ENCODE assay signal across 11 mouse cellular contexts in the genomic region with DNA sequence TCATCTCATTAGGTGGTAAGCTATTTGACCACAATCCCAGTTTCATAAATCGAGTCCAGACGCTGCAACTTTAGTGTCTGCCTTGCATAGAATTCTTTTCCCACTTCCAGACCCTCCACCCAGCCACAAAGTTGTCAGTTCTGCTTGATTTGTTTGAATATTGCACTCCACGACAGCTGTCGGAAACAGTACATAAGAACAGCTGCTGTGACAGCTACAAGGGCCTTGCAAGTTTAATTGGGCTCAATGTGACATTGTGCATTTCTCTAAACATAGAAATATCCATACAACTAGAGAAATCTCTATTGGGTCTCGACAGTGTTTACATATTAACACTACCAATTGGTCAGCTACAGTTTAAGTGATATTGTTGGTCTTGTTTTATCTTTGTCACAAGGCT.
A peak's percentile ranks its signal among the peaks of the same experiment; 100 is the strongest.
DNase-seq lines count a peak whose midpoint lies in the region; ATAC-seq and TF ChIP-seq lines count a peak whose summit lies in the region.
"Had no signal": no experiment of that assay in that cellular context is flagged by ENCODE, and none has a peak within 500 bp of the region (broad histone marks: within the 10 kb centered on the region; RNA-seq: fewer than 3 reads in every experiment).

No protein-coding gene starts in this region.

- H3K27ac ChIP-seq in forebrain, embryonic 12.5 days, result peak overlapping the region; percentile 53; the same call in 1 of the 2 replicates
- H3K27ac ChIP-seq in forebrain, embryonic 11.5 days (ENCODE audit: low read depth, low read length), result no peak overlapping the region
- no peak overlapping the region for H3K27ac ChIP-seq in lung, embryonic 14.5 days (ENCODE audit: low read depth)
- H3K27ac ChIP-seq in hindbrain, embryonic 12.5 days, result peak overlapping the region; percentile 57; the same call in 1 of the 2 replicates
- no peak overlapping the region; the same call in 1 of the 2 replicates for H3K27ac ChIP-seq in neural tube, embryonic 14.5 days (ENCODE audit: low read depth, low read length)
- H3K27ac ChIP-seq: heart, adult 2 months had no signal

- WGBS in forebrain, embryonic 12.5 days, result 60% methylated on average over 5 of the region's 5 CpGs
- WGBS in forebrain, embryonic 11.5 days, result 79% methylated on average over 5 of the region's 5 CpGs
- WGBS in lung, embryonic 14.5 days, result 28% methylated on average over 5 of the region's 5 CpGs
- 62% methylated on average over 5 of the region's 5 CpGs for WGBS in hindbrain, embryonic 12.5 days
- whole genome bisulfite sequencing in neural tube, embryonic 14.5 days, result 45% methylated on average over 5 of the region's 5 CpGs

- no peaks in the 10 kb centered on the region for H3K27me3 ChIP-seq in forebrain, embryonic 12.5 days
- no peaks in the 10 kb centered on the region for H3K27me3 ChIP-seq in forebrain, embryonic 11.5 days (ENCODE audit: control insufficient read depth, insufficient read depth, low read length)
- H3K27me3 ChIP-seq in lung, embryonic 14.5 days (ENCODE audit: insufficient read depth, low read length), result no peaks in the 10 kb centered on the region
- no peaks in the 10 kb centered on the region for H3K27me3 ChIP-seq in hindbrain, embryonic 12.5 days
- no peaks in the 10 kb centered on the region for H3K27me3 ChIP-seq in neural tube, embryonic 14.5 days (ENCODE audit: control insufficient read depth, insufficient read depth, low read length)

- DNase-seq in forebrain, embryonic 11.5 days (ENCODE audit: low spot score), result no peak
- peak; percentile 69 for DNase-seq in lung, embryonic 14.5 days
- DNase-seq in lung, postnatal 25 days (ENCODE audit: low spot score), result no peak
- DNase-seq in thymus, postnatal 25 days, result no peak
- DNase-seq in adrenal gland, postnatal 36 days, result no peak
- DNase-seq: heart, adult 2 months; heart, postnatal 14 days; kidney, adult 8-10 months had no signal

- no peak overlapping the region for H3K4me2 ChIP-seq in forebrain, embryonic 12.5 days
- H3K4me2 ChIP-seq in forebrain, embryonic 11.5 days (ENCODE audit: low read depth, low read length, severe bottlenecking), result no peak overlapping the region
- H3K4me2 ChIP-seq in lung, embryonic 14.5 days, result no peak overlapping the region
- H3K4me2 ChIP-seq in hindbrain, embryonic 12.5 days (replicated peaks), result no peak overlapping the region
- no peak overlapping the region for H3K4me2 ChIP-seq in neural tube, embryonic 14.5 days (ENCODE audit: low read depth, low read length)

- H3K36me3 ChIP-seq in forebrain, embryonic 12.5 days (replicated peaks), result no peaks in the 10 kb centered on the region
- H3K36me3 ChIP-seq in forebrain, embryonic 11.5 days (ENCODE audit: control insufficient read depth, insufficient read depth, low read length), result no peaks in the 10 kb centered on the region
- H3K36me3 ChIP-seq in lung, embryonic 14.5 days (ENCODE audit: insufficient read depth), result no peaks in the 10 kb centered on the region
- 0 out of 2 replicates have a peak, but pooled peaks cover 2% of the 10 kb centered on the region for H3K36me3 ChIP-seq in hindbrain, embryonic 12.5 days
- no peaks in the 10 kb centered on the region for H3K36me3 ChIP-seq in neural tube, embryonic 14.5 days (ENCODE audit: control insufficient read depth, insufficient read depth, low read length)

- TF ChIP-seq CTCF in lung, embryonic 14.5 days (IDR thresholded peaks at IDR 0.05; ENCODE audit: low read depth), result no peak

- peaks cover 25% of the 10 kb centered on the region for H3K4me1 ChIP-seq in forebrain, embryonic 12.5 days
- no peaks in the 10 kb centered on the region for H3K4me1 ChIP-seq in forebrain, embryonic 11.5 days (replicated peaks; ENCODE audit: control insufficient read depth, insufficient read depth, low read length)
- peaks cover 14% of the 10 kb centered on the region for H3K4me1 ChIP-seq in lung, embryonic 14.5 days (ENCODE audit: insufficient read depth)
- H3K4me1 ChIP-seq in hindbrain, embryonic 12.5 days, result peaks cover 19% of the 10 kb centered on the region
- peaks cover 24% of the 10 kb centered on the region; the same call in 1 of the 2 replicates for H3K4me1 ChIP-seq in neural tube, embryonic 14.5 days (ENCODE audit: control insufficient read depth, insufficient read depth, low read length)

- H3K9ac ChIP-seq in forebrain, embryonic 12.5 days, result no peak overlapping the region
- H3K9ac ChIP-seq in forebrain, embryonic 11.5 days (ENCODE audit: low read length), result no peak overlapping the region
- H3K9ac ChIP-seq in lung, embryonic 14.5 days, result no peak overlapping the region
- no peak overlapping the region for H3K9ac ChIP-seq in hindbrain, embryonic 12.5 days
- H3K9ac ChIP-seq in neural tube, embryonic 14.5 days (replicated peaks; ENCODE audit: low read depth, low read length), result no peak overlapping the region

- H3K9me3 ChIP-seq in forebrain, embryonic 12.5 days, result no peaks in the 10 kb centered on the region
- no peaks in the 10 kb centered on the region for H3K9me3 ChIP-seq in forebrain, embryonic 11.5 days (ENCODE audit: control insufficient read depth, low read length)
- H3K9me3 ChIP-seq in lung, embryonic 14.5 days (ENCODE audit: low read depth, low read length), result no peaks in the 10 kb centered on the region
- H3K9me3 ChIP-seq in hindbrain, embryonic 12.5 days (replicated peaks), result no peaks in the 10 kb centered on the region
- H3K9me3 ChIP-seq in neural tube, embryonic 14.5 days (ENCODE audit: control insufficient read depth, low read length), result no peaks in the 10 kb centered on the region

- 0 out of 2 replicates have a peak, but pooled peaks have one; percentile 43 for ATAC-seq in forebrain, embryonic 12.5 days (ENCODE audit: low FRiP score)
- ATAC-seq in forebrain, embryonic 11.5 days (replicated peaks; ENCODE audit: low FRiP score), result no peak
- peak; percentile 60 for ATAC-seq in lung, embryonic 14.5 days (ENCODE audit: insufficient read depth)
- peak; percentile 57 for ATAC-seq in hindbrain, embryonic 12.5 days (ENCODE audit: low FRiP score)
- peak; percentile 32; the same call in 1 of the 2 replicates for ATAC-seq in neural tube, embryonic 14.5 days (ENCODE audit: low read depth)

- H3K4me3 ChIP-seq in forebrain, embryonic 12.5 days (replicated peaks), result no peak overlapping the region
- H3K4me3 ChIP-seq in forebrain, embryonic 11.5 days (ENCODE audit: low read depth, low read length), result no peak overlapping the region
- H3K4me3 ChIP-seq in lung, embryonic 14.5 days (ENCODE audit: low read depth, low read length), result no peak overlapping the region
- no peak overlapping the region for H3K4me3 ChIP-seq in hindbrain, embryonic 12.5 days
- no peak overlapping the region for H3K4me3 ChIP-seq in neural tube, embryonic 14.5 days (ENCODE audit: low read depth, low read length)
- H3K4me3 ChIP-seq: heart, adult 2 months had no signal

Comparison
In these comparisons a context has a peak if more than half of its experiments do, and no peak if none do; other contexts are left out.
1. H3K27ac ChIP-seq: peak in forebrain, embryonic 12.5 days (single experiment) and hindbrain, embryonic 12.5 days (single experiment); none in forebrain, embryonic 11.5 days (single experiment), lung, embryonic 14.5 days (single experiment) and neural tube, embryonic 14.5 days (single experiment).